Comparison of ENCODE assay signal across 25 mouse cellular contexts in genomic region chr14:120401158-120401557, GRCm38 (mm10).
A peak's percentile ranks its signal among the peaks of the same experiment; 100 is the strongest.
DNase-seq lines count a peak whose midpoint lies in the region; ATAC-seq and TF ChIP-seq lines count a peak whose summit lies in the region.
"Had no signal": no experiment of that assay in that cellular context is flagged by ENCODE, and none has a peak within 500 bp of the region (broad histone marks: within the 10 kb centered on the region; RNA-seq: fewer than 3 reads in every experiment).

No protein-coding gene starts in this region.

- no peak overlapping the region for H3K4me2 ChIP-seq in liver, embryonic 11.5 days
- H3K4me2 ChIP-seq: forebrain, embryonic 13.5 days; heart, embryonic 13.5 days; hindbrain, embryonic 12.5 days; hindbrain, embryonic 15.5 days had no signal

- peak; percentile 4 for DNase-seq in gastrocnemius, postnatal 25 days
- DNase-seq in gastrocnemius, adult 18-20 months (ENCODE audit: low spot score): no peak
- DNase-seq in liver, adult 2 months (ENCODE audit: extremely low read depth, low read depth, low spot score): peak; percentile 43
- DNase-seq in liver, embryonic 11.5 days (ENCODE audit: low spot score): no peak
- peak; percentile 51 for DNase-seq in ZHBTc4 (ENCODE audit: low read depth, low spot score)
- no peak for DNase-seq in spleen, postnatal 10 days (ENCODE audit: low spot score in 2 of 2)
- DNase-seq in adrenal gland, postnatal 25 days: no peak
- DNase-seq: adrenal gland, adult 8-10 months; adrenal gland, postnatal 36 days; cerebellum, adult 18-20 months; cerebellum, adult 9-10 months; cerebellum, postnatal 14 days; gastrocnemius, adult 2 months; gastrocnemius, postnatal 14 days; heart, adult 2 months; heart, postnatal 14 days had no signal

- ATAC-seq in liver, embryonic 11.5 days (replicated peaks; ENCODE audit: low FRiP score): no peak
- ATAC-seq: activated CD4-positive, CD25-positive, alpha-beta regulatory T cell, adult 4 months; forebrain, embryonic 13.5 days; forebrain, embryonic 16.5 days had no signal

- H3K79me2 ChIP-seq in liver, adult 2 months (ENCODE audit: control insufficient read depth, insufficient read depth, low read length): no peaks in the 10 kb centered on the region

- TF ChIP-seq POLR2A in liver, adult 2 months (IDR thresholded peaks at IDR 0.05; ENCODE audit: extremely low read depth, insufficient read depth, low read length): no peak

- H3K27me3 ChIP-seq in liver, adult 2 months (ENCODE audit: control insufficient read depth, insufficient read depth, low read length): no peaks in the 10 kb centered on the region
- no peaks in the 10 kb centered on the region for H3K27me3 ChIP-seq in liver, embryonic 11.5 days (replicated peaks; ENCODE audit: control insufficient read depth, insufficient read depth, low read length)
- H3K27me3 ChIP-seq: CH12.LX; forebrain, embryonic 13.5 days; heart, embryonic 13.5 days; hindbrain, embryonic 12.5 days; hindbrain, embryonic 15.5 days had no signal

- peaks cover 27% of the 10 kb centered on the region for H3K36me3 ChIP-seq in liver, adult 2 months (ENCODE audit: control insufficient read depth, insufficient read depth, low read length)
- peaks cover 3% of the 10 kb centered on the region; the same call in 1 of the 2 replicates for H3K36me3 ChIP-seq in liver, embryonic 11.5 days (ENCODE audit: control insufficient read depth, insufficient read depth, low read length)
- H3K36me3 ChIP-seq: hindbrain, embryonic 12.5 days had no signal

- no peak overlapping the region for H3K9ac ChIP-seq in liver, adult 2 months (ENCODE audit: low read depth, low read length)
- H3K9ac ChIP-seq in liver, embryonic 11.5 days (ENCODE audit: low read depth, low read length): no peak overlapping the region
- H3K9ac ChIP-seq: forebrain, embryonic 13.5 days; heart, embryonic 13.5 days; hindbrain, embryonic 12.5 days; hindbrain, embryonic 15.5 days had no signal

- no peaks in the 10 kb centered on the region for H3K9me3 ChIP-seq in liver, embryonic 11.5 days (ENCODE audit: control insufficient read depth, low read length)
- H3K9me3 ChIP-seq: forebrain, embryonic 10.5 days; forebrain, embryonic 13.5 days; heart, embryonic 10.5 days; heart, embryonic 13.5 days; hindbrain, embryonic 12.5 days; hindbrain, embryonic 15.5 days had no signal

- H3K27ac ChIP-seq in liver, adult 2 months (replicated peaks; ENCODE audit: insufficient read depth, low read depth, low read length): no peak overlapping the region
- no peak overlapping the region for H3K27ac ChIP-seq in liver, embryonic 11.5 days (ENCODE audit: low read depth, low read length)
- H3K27ac ChIP-seq: forebrain, embryonic 10.5 days; forebrain, embryonic 13.5 days; gastrocnemius, adult 2 months; heart, adult 2 months; heart, embryonic 10.5 days; heart, embryonic 13.5 days; hindbrain, embryonic 12.5 days; hindbrain, embryonic 15.5 days had no signal

- 94% methylated on average over 15 of the region's 15 CpGs for WGBS in liver, adult 2 months
- WGBS in liver, embryonic 11.5 days: 89% methylated on average over 15 of the region's 15 CpGs

- peaks cover 14% of the 10 kb centered on the region for H3K4me1 ChIP-seq in liver, adult 2 months (ENCODE audit: control insufficient read depth, insufficient read depth, low read length)
- no peaks in the 10 kb centered on the region; the same call in 1 of the 2 replicates for H3K4me1 ChIP-seq in liver, embryonic 11.5 days (replicated peaks; ENCODE audit: control insufficient read depth, insufficient read depth, low read length)
- H3K4me1 ChIP-seq: forebrain, embryonic 10.5 days; forebrain, embryonic 13.5 days; hindbrain, embryonic 15.5 days had no signal

- H3K4me3 ChIP-seq in liver, adult 2 months (ENCODE audit: insufficient read depth, low read depth, low read length): no peak overlapping the region
- no peak overlapping the region for H3K4me3 ChIP-seq in liver, embryonic 11.5 days (ENCODE audit: low read depth, low read length)
- H3K4me3 ChIP-seq: forebrain, embryonic 10.5 days; forebrain, embryonic 13.5 days; gastrocnemius, adult 2 months; heart, adult 2 months; heart, embryonic 10.5 days; heart, embryonic 13.5 days; hindbrain, embryonic 12.5 days; hindbrain, embryonic 15.5 days had no signal

- no peak for TF ChIP-seq CTCF in liver, adult 2 months (IDR thresholded peaks at IDR 0.05; ENCODE audit: low read depth, low read length)

Comparison
In these comparisons a context has a peak if more than half of its experiments do, and no peak if none do; other contexts are left out.
1. DNase-seq: peak in gastrocnemius, postnatal 25 days (single experiment), liver, adult 2 months (single experiment) and ZHBTc4 (single experiment); none in gastrocnemius, adult 18-20 months (single experiment), liver, embryonic 11.5 days (single experiment), spleen, postnatal 10 days (0 of 2) and adrenal gland, postnatal 25 days (single experiment).